Mouse (Mus musculus) liver, embryonic 16.5 days (tissue): ENCODE data around the gene Lrrfip2. TPM values are rescaled to one million over a fixed set of nuclear protein-coding genes. Genes with fewer than 3 reads are reported as not detected.

Experiments
- ATAC-seq: fragments of 200-750 bp; cut with Nextera tagmentation; 2 replicates; pipeline ENCODE4 v1.8.0; 2017; ENCODE audit warnings: low read depth, mild to moderate bottlenecking, moderate number of reproducible peaks, moderate library complexity
- H3K27ac ChIP-seq: fragments of 300-500 bp; sonication (generic); 2 replicates; pipeline ENCODE4 v1.5.1; 2014; ENCODE audit warnings: mild to moderate bottlenecking, low read length
- H3K27me3 ChIP-seq: fragments of 300-500 bp; sonication (generic); 2 replicates; pipeline ENCODE4 v1.6.1; 2014; ENCODE audit warnings: low read depth, low read length, mixed read lengths; ENCODE audit not compliant: control insufficient read depth, insufficient read depth
- H3K36me3 ChIP-seq: fragments of 300-500 bp; sonication (generic); 2 replicates; pipeline ENCODE4 v1.6.1; 2014; ENCODE audit warnings: mild to moderate bottlenecking; ENCODE audit not compliant: control insufficient read depth, insufficient read depth
- H3K4me1 ChIP-seq: fragments of 300-500 bp; sonication (generic); 2 replicates; pipeline ENCODE4 v1.6.1; 2014; ENCODE audit warnings: low read depth, low read length, mixed read lengths; ENCODE audit not compliant: control insufficient read depth
- H3K4me2 ChIP-seq: fragments of 300-500 bp; sonication (generic); 2 replicates; pipeline ENCODE4 v1.6.1; 2014; ENCODE audit warnings: low read depth, low read length, mixed read lengths
- H3K4me3 ChIP-seq: fragments of 300-500 bp; sonication (generic); 2 replicates; pipeline ENCODE4 v1.5.1; 2014; ENCODE audit warnings: low read depth, mild to moderate bottlenecking, low read length
- H3K9ac ChIP-seq: fragments of 300-500 bp; sonication (generic); 2 replicates; pipeline ENCODE4 v1.6.1; 2014; ENCODE audit warnings: low read depth, low read length
- H3K9me3 ChIP-seq: fragments of 300-500 bp; sonication (generic); replicated peaks from 2 replicates; pipeline ENCODE4 v1.6.1; 2016; ENCODE audit warnings: low read length; ENCODE audit not compliant: control insufficient read depth
- WGBS: fragments of 180-500 bp; shearing (Covaris S2); extraction: QIAGEN DNeasy Blood & Tissue Kit; methylation state at CpG from one replicate; pipeline ENCODE4 v1.1.7; 2014; ENCODE audit not compliant: insufficient replicate concordance; 5-methylcytosine and 5-hydroxymethylcytosine counted together
- polyA plus RNA-seq: library from polyadenylated mRNA; unstranded; fragments of >200 nt; fragmentation: Nextera tagmentation; extraction: Ambion mirVana; gene quantifications from 2 replicates; pipeline ENCODE4 v1.2.1, GENCODE M21; 2015

Lrrfip2 gene
- polyA plus RNA-seq, 1 experiment from 2014 or later, result 16.2 TPM

DNA sequence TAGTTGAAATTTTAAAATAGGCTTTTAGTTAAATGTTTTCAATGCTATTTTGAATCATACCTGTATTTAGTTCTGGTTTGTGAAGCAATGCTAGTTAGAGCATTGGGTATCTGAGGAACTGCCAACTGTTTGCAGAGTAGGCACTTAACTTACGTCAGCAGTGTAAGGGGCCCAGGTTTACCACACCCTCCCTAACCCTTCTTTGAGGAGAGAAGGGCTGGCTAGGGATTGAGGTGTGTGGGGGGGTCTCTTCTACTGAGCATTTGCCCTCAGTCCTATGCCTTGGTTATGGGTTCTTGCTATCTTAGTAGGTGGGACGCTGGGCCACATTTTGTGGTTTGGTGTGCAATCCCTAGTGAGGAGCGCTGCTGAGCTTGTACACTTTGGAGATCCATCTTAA, 79.7 kb downstream of the Lrrfip2 start:
- no peak overlapping the region for H3K4me3 ChIP-seq
- WGBS, result 57% methylated on average over 3 of the region's 3 CpGs
- no peak for ATAC-seq

DNA sequence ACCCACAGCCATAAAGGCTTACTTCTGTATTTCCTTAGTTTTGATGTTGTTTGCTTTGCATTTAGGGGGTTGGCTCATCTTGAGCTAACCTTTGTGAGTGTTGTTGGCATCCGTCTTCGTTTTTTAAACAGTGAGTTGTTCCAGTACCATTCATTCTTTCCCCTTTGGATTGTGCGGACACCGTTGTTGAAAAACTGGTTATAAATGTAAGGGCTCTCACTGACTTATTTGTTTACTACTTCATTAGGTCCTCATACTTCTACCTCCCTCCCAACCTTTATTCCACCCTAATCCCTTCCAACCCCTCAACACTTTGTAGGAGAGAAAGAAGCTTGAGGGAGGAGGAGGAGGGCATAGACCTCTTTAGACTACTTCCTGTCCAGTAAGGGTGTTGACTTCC, 80.3 kb downstream of the Lrrfip2 start:
- no peak for ATAC-seq
- Histone ChIP-seq H3K9ac (no peak overlapping the region), H3K4me3 (no peak overlapping the region), H3K9me3 (no peaks in the 10 kb centered on the region), H3K27ac (no peak overlapping the region), H3K36me3 (peaks cover 2% of the 10 kb centered on the region; the same call in 1 of the 2 replicates), H3K27me3 (no peaks in the 10 kb centered on the region), H3K4me2 (no peak overlapping the region), H3K4me1 (no peaks in the 10 kb centered on the region)
- 85% methylated on average over 4 of the region's 4 CpGs for WGBS

More for the DNA sequence above, 79.7 kb downstream of the Lrrfip2 start:
- H3K36me3 ChIP-seq, result peaks cover 2% of the 10 kb centered on the region; the same call in 1 of the 2 replicates
- no peak overlapping the region for H3K4me2 ChIP-seq
- no peaks in the 10 kb centered on the region for H3K4me1 ChIP-seq
- no peaks in the 10 kb centered on the region for H3K27me3 ChIP-seq
- no peak overlapping the region for H3K9ac ChIP-seq
- no peak overlapping the region for H3K27ac ChIP-seq
- H3K9me3 ChIP-seq, result no peaks in the 10 kb centered on the region

DNA sequence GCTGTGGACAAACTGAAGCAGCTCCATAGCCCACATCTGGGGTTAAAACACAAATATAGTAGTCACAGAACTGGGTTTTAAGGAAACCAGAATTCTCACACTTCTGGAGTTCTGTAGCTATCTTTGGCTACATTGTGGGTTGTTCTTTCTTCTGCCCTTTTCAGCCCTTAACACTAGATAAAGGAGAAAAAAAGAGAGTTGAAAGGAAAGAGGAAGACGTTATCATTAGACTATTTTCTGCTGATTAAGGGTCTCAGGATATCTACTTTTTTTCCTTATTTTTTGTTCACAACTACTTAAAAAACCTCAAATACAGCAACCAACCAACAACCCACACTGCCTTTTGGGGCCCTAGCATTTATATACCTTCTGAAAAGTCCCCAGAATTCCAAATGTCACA, 80.9 kb downstream of the Lrrfip2 start:
- no peak for ATAC-seq
- peaks cover 2% of the 10 kb centered on the region; the same call in 1 of the 2 replicates for H3K36me3 ChIP-seq
- WGBS, result 29% methylated on average over 1 of the region's 1 CpGs

DNA sequence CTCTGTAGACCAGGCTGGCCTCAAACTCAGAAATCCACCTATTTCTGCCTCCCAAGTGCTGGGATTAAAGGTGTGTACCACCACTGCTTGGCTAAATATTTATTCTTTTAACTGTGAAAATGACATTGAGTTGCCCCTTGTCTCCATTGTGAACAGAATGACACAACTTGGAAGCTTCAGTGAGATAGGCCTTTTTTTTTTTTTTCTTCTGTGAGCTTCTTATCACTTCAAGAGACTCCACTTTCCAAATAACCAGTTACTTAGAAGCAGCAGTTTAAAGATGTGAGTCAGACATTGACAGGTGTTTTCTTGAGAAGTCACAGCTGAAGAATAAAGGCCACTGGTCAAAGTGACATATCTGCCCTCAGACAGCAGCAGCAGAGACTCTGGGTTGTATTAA, 82.8 kb downstream of the Lrrfip2 start:
- Histone ChIP-seq H3K27ac (no peak overlapping the region), H3K27me3 (no peaks in the 10 kb centered on the region), H3K9ac (no peak overlapping the region), H3K36me3 (peaks cover 2% of the 10 kb centered on the region; the same call in 1 of the 2 replicates), H3K9me3 (no peaks in the 10 kb centered on the region), H3K4me2 (no peak overlapping the region), H3K4me1 (no peaks in the 10 kb centered on the region; the same call in 1 of the 2 replicates), H3K4me3 (no peak overlapping the region)
- no peak for ATAC-seq

More for the DNA sequence above, 80.9 kb downstream of the Lrrfip2 start:
- H3K9me3 ChIP-seq, result no peaks in the 10 kb centered on the region
- no peaks in the 10 kb centered on the region for H3K27me3 ChIP-seq
- no peaks in the 10 kb centered on the region for H3K4me1 ChIP-seq
- no peak overlapping the region for H3K4me2 ChIP-seq
- no peak overlapping the region for H3K27ac ChIP-seq
- H3K4me3 ChIP-seq, result no peak overlapping the region
- H3K9ac ChIP-seq, result no peak overlapping the region

DNA sequence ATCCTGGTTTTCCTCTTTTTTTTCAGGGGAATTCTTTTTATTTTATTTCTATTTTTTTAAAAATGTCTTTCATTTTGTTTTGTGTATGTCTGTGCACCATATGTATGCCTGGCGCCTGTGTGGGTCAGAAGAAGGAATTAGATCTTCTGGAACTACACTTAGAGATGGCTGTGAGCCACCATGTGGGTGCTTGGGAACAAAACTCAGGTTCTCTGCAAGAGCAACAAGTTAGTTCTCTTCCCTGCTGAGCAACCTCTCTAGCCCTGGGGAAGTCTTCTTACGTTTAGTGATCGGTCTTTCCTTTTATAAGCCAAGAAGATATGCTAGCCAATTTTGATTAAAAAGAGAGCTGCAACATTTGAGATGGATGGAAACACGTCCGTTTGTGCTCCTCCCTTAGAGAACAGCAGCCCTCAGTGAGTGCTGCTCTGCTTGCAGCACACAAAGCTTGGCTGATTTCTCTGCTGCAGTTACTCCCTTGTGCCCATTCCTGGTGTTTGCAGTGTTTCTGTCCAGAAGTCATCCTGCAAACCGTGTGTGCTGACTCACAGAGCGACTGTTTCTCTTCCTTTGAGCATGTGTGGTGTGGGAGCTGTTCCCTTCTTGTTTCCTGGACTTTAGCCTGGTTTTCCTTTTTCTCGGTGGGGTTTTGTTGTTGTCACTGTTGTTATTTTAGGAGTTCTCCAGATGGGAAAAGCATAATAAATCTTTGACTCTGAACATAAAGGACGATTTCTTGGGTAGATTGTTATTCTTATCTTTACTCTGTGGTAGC, 87.4 kb downstream of the Lrrfip2 start:
- Histone ChIP-seq H3K4me2 (no peak overlapping the region), H3K9me3 (no peaks in the 10 kb centered on the region), H3K27ac (no peak overlapping the region), H3K4me3 (no peak overlapping the region), H3K27me3 (no peaks in the 10 kb centered on the region), H3K4me1 (no peaks in the 10 kb centered on the region; the same call in 1 of the 2 replicates), H3K36me3 (peaks cover 2% of the 10 kb centered on the region; the same call in 1 of the 2 replicates), H3K9ac (no peak overlapping the region)
- WGBS, result 52% methylated on average over 9 of the region's 9 CpGs
- ATAC-seq, result no peak

DNA sequence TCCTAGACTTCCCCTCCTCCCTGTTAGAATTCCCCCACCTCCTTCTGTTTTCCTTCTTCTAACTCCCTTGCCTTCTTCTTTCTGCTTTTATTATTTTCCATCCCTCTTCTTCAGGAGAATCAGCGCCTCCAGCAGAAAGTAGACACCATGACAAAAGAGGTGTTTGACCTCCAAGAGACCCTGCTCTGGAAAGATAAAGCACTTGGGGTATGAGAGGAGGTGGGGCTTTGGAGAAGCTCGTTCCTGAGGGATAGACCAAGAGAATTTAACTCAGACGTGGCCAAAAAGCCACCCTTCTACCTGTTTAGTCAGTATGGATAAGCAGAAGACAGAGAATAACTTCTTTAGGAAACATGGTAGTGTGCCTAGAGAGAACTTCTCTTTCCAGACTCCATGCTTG, 90.3 kb downstream of the Lrrfip2 start:
- no peak overlapping the region for H3K27ac ChIP-seq
- no peak overlapping the region for H3K4me2 ChIP-seq
- no peaks in the 10 kb centered on the region for H3K27me3 ChIP-seq
- H3K36me3 ChIP-seq, result no peaks in the 10 kb centered on the region
- H3K4me1 ChIP-seq, result peaks cover 5% of the 10 kb centered on the region
- 52% methylated on average over 3 of the region's 3 CpGs for WGBS
- no peak overlapping the region for H3K4me3 ChIP-seq
- H3K9me3 ChIP-seq, result no peaks in the 10 kb centered on the region
- ATAC-seq, result no peak
- no peak overlapping the region for H3K9ac ChIP-seq

DNA sequence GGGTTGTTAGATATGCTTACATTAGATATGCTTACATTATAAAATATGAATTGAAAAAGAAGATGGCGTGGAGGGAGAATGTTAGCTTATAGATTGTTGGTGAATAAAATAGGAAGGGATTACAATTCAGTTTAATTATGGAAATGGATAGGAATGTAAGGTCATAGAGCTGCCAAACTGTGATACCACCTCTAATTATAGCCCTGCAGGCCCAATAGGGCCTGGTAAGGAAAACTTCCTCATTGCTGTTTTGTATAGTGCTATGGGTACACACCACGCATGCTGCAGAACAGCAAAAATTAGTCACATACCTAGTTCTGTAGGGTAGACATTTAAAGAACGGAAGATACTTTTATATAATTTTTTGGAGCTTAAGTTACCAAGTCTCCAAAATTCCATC, 90.8 kb downstream of the Lrrfip2 start:
- Histone ChIP-seq H3K4me2 (no peak overlapping the region), H3K36me3 (no peaks in the 10 kb centered on the region), H3K4me3 (no peak overlapping the region), H3K9me3 (no peaks in the 10 kb centered on the region), H3K4me1 (peaks cover 5% of the 10 kb centered on the region), H3K9ac (no peak overlapping the region), H3K27me3 (no peaks in the 10 kb centered on the region), H3K27ac (no peak overlapping the region)
- WGBS, result 78% methylated on average over 3 of the region's 3 CpGs
- no peak for ATAC-seq

DNA sequence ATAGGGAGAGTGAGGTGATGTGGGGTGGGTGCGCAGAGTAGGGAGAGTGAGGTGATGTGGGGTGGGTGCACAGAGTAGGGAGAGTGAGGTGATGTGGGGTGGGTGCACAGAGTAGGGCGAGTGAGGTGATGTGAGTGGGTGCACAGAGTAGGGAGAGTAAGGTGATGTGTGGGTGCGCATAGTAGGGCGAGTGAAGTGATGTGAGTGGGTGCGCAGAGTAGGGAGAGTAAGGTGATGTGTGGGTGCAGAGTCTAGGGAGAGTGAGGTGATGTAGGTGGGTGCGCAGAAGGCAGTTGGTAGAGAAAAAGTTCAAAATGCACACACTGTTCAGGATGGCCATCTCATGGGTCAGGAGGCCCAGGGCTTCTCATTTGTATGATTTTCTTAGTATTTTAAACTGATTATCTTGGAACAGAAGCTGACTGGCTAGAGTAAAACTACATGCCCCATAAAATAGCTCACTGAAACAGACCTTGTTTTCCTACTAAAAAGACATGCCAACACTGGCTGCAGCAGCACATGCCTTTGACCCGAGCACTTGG, 91.8 kb downstream of the Lrrfip2 start:
- ATAC-seq, result no peak
- H3K36me3 ChIP-seq, result no peaks in the 10 kb centered on the region
- no peak overlapping the region for H3K27ac ChIP-seq
- no peaks in the 10 kb centered on the region for H3K27me3 ChIP-seq
- WGBS, result 85% methylated on average over 7 of the region's 7 CpGs
- peaks cover 5% of the 10 kb centered on the region for H3K4me1 ChIP-seq
- no peak overlapping the region for H3K4me3 ChIP-seq
- no peak overlapping the region for H3K9ac ChIP-seq
- no peak overlapping the region for H3K4me2 ChIP-seq
- no peaks in the 10 kb centered on the region for H3K9me3 ChIP-seq

DNA sequence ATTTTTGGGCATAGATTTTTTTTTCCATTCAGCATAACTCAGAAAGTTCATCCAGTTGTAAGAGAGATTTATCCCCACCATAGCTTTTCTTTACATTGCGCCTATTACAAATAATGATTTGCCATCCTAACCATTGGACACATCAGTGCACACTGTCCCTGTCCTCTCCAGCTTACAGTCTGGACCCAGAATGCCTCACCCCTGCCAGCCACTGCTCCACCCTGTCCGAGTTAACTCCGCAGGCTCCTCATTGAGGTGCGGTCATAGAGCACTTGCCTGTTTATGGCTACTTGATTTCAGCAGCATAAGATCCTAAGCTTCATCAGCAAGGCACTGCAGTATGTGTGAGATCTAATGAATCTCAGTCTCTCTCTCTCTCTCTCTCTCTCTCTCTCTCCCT, 93.0 kb downstream of the Lrrfip2 start:
- H3K27me3 ChIP-seq, result no peaks in the 10 kb centered on the region
- peaks cover 5% of the 10 kb centered on the region for H3K4me1 ChIP-seq
- no peak overlapping the region for H3K4me3 ChIP-seq
- 74% methylated on average over 4 of the region's 4 CpGs for WGBS
- H3K9me3 ChIP-seq, result no peaks in the 10 kb centered on the region
- H3K4me2 ChIP-seq, result no peak overlapping the region
- H3K27ac ChIP-seq, result no peak overlapping the region
- H3K36me3 ChIP-seq, result no peaks in the 10 kb centered on the region
- ATAC-seq, result no peak
- no peak overlapping the region for H3K9ac ChIP-seq
